Mouse (Mus musculus): ENCODE measurements around the gene Upb1. TPM values are rescaled to one million over a fixed set of nuclear protein-coding genes. Genes with fewer than 3 reads are reported as not detected.

Upb1 gene
- total and polyA plus RNA-seq, 3 experiments, result 1.3 to 2.0 (median 1.6) TPM

- Histone ChIP-seq H3K36me3 (replicated peaks in 1 of 2; ENCODE audit: control insufficient read depth in 1 of 2, insufficient read depth in 1 of 2, low read length in 1 of 2) (peaks cover 0 to 1% of the 10 kb centered on the region in 2 experiments), H3K4me3 (replicated peaks in 1 of 3; ENCODE audit: low read depth in 2 of 3, low read length in 2 of 3, poor library complexity in 1 of 3) (peak overlapping the region in 1 of 3 experiments; percentile 33), H3K79me2 (replicated peaks; ENCODE audit: control insufficient read depth, extremely low read depth, insufficient read depth, poor library complexity, severe bottlenecking) (no peaks in the 10 kb centered on the region), H3K27me3 (replicated peaks) (no peaks in the 10 kb centered on the region), H3K4me1 (ENCODE audit: control insufficient read depth in 1 of 2, insufficient read depth in 2 of 2) (peaks cover 11 to 68% of the 10 kb centered on the region in 2 experiments; a peak in 3 of 4 replicates), H3K4me2 (ENCODE audit: insufficient read depth, low read depth, poor library complexity, severe bottlenecking) (peak overlapping the region; percentile 35), H3K27ac (ENCODE audit: insufficient read depth, low read depth) (peak overlapping the region; percentile 95), H3K9ac (ENCODE audit: insufficient read depth, low read depth) (0 out of 2 replicates have a peak overlapping the region, but pooled peaks have one; percentile 45), H3K9me3 (replicated peaks; ENCODE audit: low read length) (peaks cover 13% of the 10 kb centered on the region)
- in situ Hi-C loops (cut with MboI; ENCODE audit: low pct_ligation_motif_present, low pct_unique_long_range_greater_than_20kb, low sequenced_read_pairs), result no loop called here
- dilution Hi-C loops (cut with MboI; ENCODE audit: extremely low pct_ligation_motif_present, extremely low pct_unique_long_range_greater_than_20kb, low sequenced_read_pairs), result no loop called here
- peak; percentile 76 for DNase-seq (ENCODE audit: extremely low read depth)
- TF ChIP-seq POLR2A (IDR thresholded peaks at IDR 0.05; ENCODE audit: low read depth, low read length) (no peak), MEF2A (IDR thresholded peaks at IDR 0.05; ENCODE audit: borderline replicate concordance, low read depth, low read length) (0 out of 2 replicates have a peak, but pooled peaks have one; percentile 52), USF1 (IDR thresholded peaks at IDR 0.05; ENCODE audit: low read depth, low read length) (no peak), CTCF (conservative IDR thresholded peaks at IDR 0.05 in 1 of 2, IDR thresholded peaks at IDR 0.05 in 1 of 2; ENCODE audit: low read depth in 2 of 2, low read length in 2 of 2) (no peak), E2F4 (IDR thresholded peaks at IDR 0.05; ENCODE audit: insufficient replicate concordance, low read depth, low read length) (no peak), MAFK (IDR thresholded peaks at IDR 0.05; ENCODE audit: insufficient replicate concordance, low read length) (0 out of 2 replicates have a peak, but pooled peaks have one; percentile 7), MXI1 (IDR thresholded peaks at IDR 0.05; ENCODE audit: low read depth, low read length) (no peak; the same call in 1 of the 2 replicates), POLR2AphosphoS2 (IDR thresholded peaks at IDR 0.05; ENCODE audit: low read depth, low read length) (no peak), KAT2A (IDR thresholded peaks at IDR 0.05; ENCODE audit: insufficient replicate concordance, low read length) (0 out of 2 replicates have a peak, but pooled peaks have one; percentile 39), IRF4 (IDR thresholded peaks at IDR 0.05; ENCODE audit: low read depth, low read length) (peak; percentile 37), ZKSCAN1 (IDR thresholded peaks at IDR 0.05; ENCODE audit: borderline replicate concordance, low read depth, low read length) (no peak), ZMIZ1 (IDR thresholded peaks at IDR 0.05; ENCODE audit: low read depth, low read length) (no peak), ZNF384 (IDR thresholded peaks at IDR 0.05; ENCODE audit: low read depth, low read length) (no peak), CHD2 (IDR thresholded peaks at IDR 0.05; ENCODE audit: low read length) (peak; percentile 13; the same call in 1 of the 2 replicates), TCF12 (IDR thresholded peaks at IDR 0.05; ENCODE audit: low read depth, low read length) (peak; percentile 57), PAX5 (IDR thresholded peaks at IDR 0.05; ENCODE audit: low read length) (no peak), CHD1 (IDR thresholded peaks at IDR 0.05; ENCODE audit: low read depth, low read length) (no peak), NELFE (IDR thresholded peaks at IDR 0.05; ENCODE audit: low read depth, low read length) (no peak), ZC3H11A (IDR thresholded peaks at IDR 0.05; ENCODE audit: low read depth, low read length) (no peak), BHLHE40 (IDR thresholded peaks at IDR 0.05; ENCODE audit: low read depth, low read length) (peak; percentile 78), UBTF (IDR thresholded peaks at IDR 0.05; ENCODE audit: low read depth, low read length) (no peak), GABPA (IDR thresholded peaks at IDR 0.05; ENCODE audit: insufficient replicate concordance, low read depth, low read length) (no peak), TBP (conservative IDR thresholded peaks at IDR 0.05; ENCODE audit: low read depth, low read length) (no peak), SMC3 (IDR thresholded peaks at IDR 0.05; ENCODE audit: low read depth, low read length) (peak; percentile 13; the same call in 1 of the 2 replicates), RCOR1 (conservative IDR thresholded peaks at IDR 0.05; ENCODE audit: low read depth, low read length) (0 out of 2 replicates have a peak, but pooled peaks have one; percentile 28), ELF1 (IDR thresholded peaks at IDR 0.05; ENCODE audit: low read depth, low read length) (no peak), MYC (IDR thresholded peaks at IDR 0.05; ENCODE audit: low read depth, low read length) (no peak), RAD21 (IDR thresholded peaks at IDR 0.05; ENCODE audit: low read depth, low read length) (no peak), SIN3A (IDR thresholded peaks at IDR 0.05; ENCODE audit: low read length) (no peak; the same call in 1 of the 2 replicates), JUND (conservative IDR thresholded peaks at IDR 0.05; ENCODE audit: low read depth, low read length) (no peak), USF2 (conservative IDR thresholded peaks at IDR 0.05; ENCODE audit: low read depth, low read length) (no peak), MAZ (IDR thresholded peaks at IDR 0.05; ENCODE audit: low read depth, low read length) (no peak), HCFC1 (IDR thresholded peaks at IDR 0.05; ENCODE audit: low read depth, low read length) (no peak), ETS1 (conservative IDR thresholded peaks at IDR 0.05; ENCODE audit: low read depth, low read length) (peak; percentile 80), NRF1 (IDR thresholded peaks at IDR 0.05; ENCODE audit: low read depth, low read length) (0 out of 2 replicates have a peak, but pooled peaks have one; percentile 20), JUN (IDR thresholded peaks at IDR 0.05; ENCODE audit: insufficient read depth, low read depth, low read length) (no peak), MAX (IDR thresholded peaks at IDR 0.05; ENCODE audit: low read length) (peak; percentile 59)
Observed at GRCm38 (mm10) chr10:75428049-75429003, 27.4 kb downstream of the Upb1 start.

All from CH12.LX (cell line).